Mouse (Mus musculus): ENCODE data around the gene Sh2b3. TPM values are rescaled to one million over a fixed set of nuclear protein-coding genes. Genes with fewer than 3 reads are reported as not detected.

Gene Sh2b3
- total RNA-seq (2014; rRNA removed): 21.5 and 23.8 TPM in 2 replicates
- polyA plus RNA-seq (2015; fragmentation: Nextera tagmentation; extraction: Ambion mirVana): 5.9 and 6.4 TPM in 2 replicates

- Histone ChIP-seq H3K27me3 (ENCODE audit: insufficient read depth, low read length) (peaks cover 14% of the 10 kb centered on the region), H3K4me1 (ENCODE audit: insufficient read depth, low read length) (peaks cover 14% of the 10 kb centered on the region), H3K27ac (ENCODE audit: low read depth, low read length) (peak within 1 kb of the TSS; percentile 32; the same call in 1 of the 2 replicates), H3K4me2 (ENCODE audit: low read depth, low read length, poor library complexity, severe bottlenecking) (peak within 1 kb of the TSS; percentile 94), H3K9ac (replicated peaks; ENCODE audit: low read length, poor library complexity, severe bottlenecking) (peak within 1 kb of the TSS; percentile 69), H3K4me3 (ENCODE audit: low read depth, low read length) (peak within 1 kb of the TSS; percentile 76), H3K36me3 (ENCODE audit: insufficient read depth, low read length) (no peaks in the 10 kb centered on the region), H3K9me3 (ENCODE audit: low read length) (no peaks in the 10 kb centered on the region)
- peak; percentile 34 for TF ChIP-seq CTCF (IDR thresholded peaks at IDR 0.05)
- no peak for DNase-seq (ENCODE audit: low spot score)
- 1% methylated on average over 35 of the region's 35 CpGs for WGBS
- no peak for ATAC-seq (ENCODE audit: low FRiP score)
Observed at GRCm38 (mm10) chr5:121837441-121838340, at the start of gene Sh2b3. Gene Sh2b3 (minus strand): TSS chr5:121837646.

GRCm38 (mm10) chr5:121883356-121883755 lies 45.9 kb upstream of the Sh2b3 start:
- DNase-seq (ENCODE audit: low spot score): no peak
- H3K27ac ChIP-seq (ENCODE audit: low read depth, low read length): no peak overlapping the region
- no peak overlapping the region for H3K4me2 ChIP-seq (ENCODE audit: low read depth, low read length, poor library complexity, severe bottlenecking)
- no peak for TF ChIP-seq CTCF (IDR thresholded peaks at IDR 0.05)
- no peak overlapping the region for H3K9ac ChIP-seq (replicated peaks; ENCODE audit: low read length, poor library complexity, severe bottlenecking)
- no peak overlapping the region for H3K4me3 ChIP-seq (ENCODE audit: low read depth, low read length)
- H3K36me3 ChIP-seq (ENCODE audit: insufficient read depth, low read length): peaks cover 11% of the 10 kb centered on the region
- no peaks in the 10 kb centered on the region for H3K4me1 ChIP-seq (ENCODE audit: insufficient read depth, low read length)
- WGBS: 71% methylated on average over 8 of the region's 8 CpGs
- ATAC-seq (ENCODE audit: low FRiP score): no peak
- no peaks in the 10 kb centered on the region for H3K9me3 ChIP-seq (ENCODE audit: low read length)
- H3K27me3 ChIP-seq (ENCODE audit: insufficient read depth, low read length): no peaks in the 10 kb centered on the region

GRCm38 (mm10) chr5:121879211-121879610 lies 41.8 kb upstream of the Sh2b3 start:
- H3K27me3 ChIP-seq (ENCODE audit: insufficient read depth, low read length): no peaks in the 10 kb centered on the region
- H3K4me2 ChIP-seq (ENCODE audit: low read depth, low read length, poor library complexity, severe bottlenecking): no peak overlapping the region
- WGBS: 69% methylated on average over 6 of the region's 6 CpGs
- H3K4me1 ChIP-seq (ENCODE audit: insufficient read depth, low read length): no peaks in the 10 kb centered on the region
- H3K4me3 ChIP-seq (ENCODE audit: low read depth, low read length): no peak overlapping the region
- H3K36me3 ChIP-seq (ENCODE audit: insufficient read depth, low read length): peaks cover 19% of the 10 kb centered on the region
- H3K9me3 ChIP-seq (ENCODE audit: low read length): no peaks in the 10 kb centered on the region
- H3K27ac ChIP-seq (ENCODE audit: low read depth, low read length): no peak overlapping the region
- no peak overlapping the region for H3K9ac ChIP-seq (replicated peaks; ENCODE audit: low read length, poor library complexity, severe bottlenecking)
- DNase-seq (ENCODE audit: low spot score): no peak
- no peak for ATAC-seq (ENCODE audit: low FRiP score)
- TF ChIP-seq CTCF (IDR thresholded peaks at IDR 0.05): peak; percentile 68

GRCm38 (mm10) chr5:121878703-121879102 lies 41.3 kb upstream of the Sh2b3 start:
- ATAC-seq (ENCODE audit: low FRiP score): no peak
- H3K4me2 ChIP-seq (ENCODE audit: low read depth, low read length, poor library complexity, severe bottlenecking): no peak overlapping the region

GRCm38 (mm10) chr5:121876901-121877300 lies 39.5 kb upstream of the Sh2b3 start:
- no peak overlapping the region for H3K27ac ChIP-seq (ENCODE audit: low read depth, low read length)
- H3K9me3 ChIP-seq (ENCODE audit: low read length): no peaks in the 10 kb centered on the region
- H3K4me2 ChIP-seq (ENCODE audit: low read depth, low read length, poor library complexity, severe bottlenecking): no peak overlapping the region
- DNase-seq (ENCODE audit: low spot score) (no peak), ATAC-seq (ENCODE audit: low FRiP score) (no peak)
- no peak for TF ChIP-seq CTCF (IDR thresholded peaks at IDR 0.05)
- no peak overlapping the region for H3K9ac ChIP-seq (replicated peaks; ENCODE audit: low read length, poor library complexity, severe bottlenecking)
- no peaks in the 10 kb centered on the region for H3K4me1 ChIP-seq (ENCODE audit: insufficient read depth, low read length)
- H3K36me3 ChIP-seq (ENCODE audit: insufficient read depth, low read length): peaks cover 24% of the 10 kb centered on the region
- WGBS: 89% methylated on average over 12 of the region's 12 CpGs
- H3K4me3 ChIP-seq (ENCODE audit: low read depth, low read length): no peak overlapping the region
- H3K27me3 ChIP-seq (ENCODE audit: insufficient read depth, low read length): no peaks in the 10 kb centered on the region

More at GRCm38 (mm10) chr5:121878703-121879102, 41.3 kb upstream of the Sh2b3 start:
- WGBS: 85% methylated on average over 17 of the region's 17 CpGs
- Histone ChIP-seq H3K4me3 (ENCODE audit: low read depth, low read length) (no peak overlapping the region), H3K27me3 (ENCODE audit: insufficient read depth, low read length) (no peaks in the 10 kb centered on the region), H3K27ac (ENCODE audit: low read depth, low read length) (no peak overlapping the region), H3K36me3 (ENCODE audit: insufficient read depth, low read length) (peaks cover 22% of the 10 kb centered on the region), H3K9me3 (ENCODE audit: low read length) (no peaks in the 10 kb centered on the region), H3K4me1 (ENCODE audit: insufficient read depth, low read length) (no peaks in the 10 kb centered on the region), H3K9ac (replicated peaks; ENCODE audit: low read length, poor library complexity, severe bottlenecking) (no peak overlapping the region)
- no peak for TF ChIP-seq CTCF (IDR thresholded peaks at IDR 0.05)
- peak; percentile 40 for DNase-seq (ENCODE audit: low spot score)

GRCm38 (mm10) chr5:121875041-121875440 lies 37.6 kb upstream of the Sh2b3 start:
- Histone ChIP-seq H3K9ac (replicated peaks; ENCODE audit: low read length, poor library complexity, severe bottlenecking) (no peak overlapping the region), H3K36me3 (ENCODE audit: insufficient read depth, low read length) (peaks cover 24% of the 10 kb centered on the region), H3K4me2 (ENCODE audit: low read depth, low read length, poor library complexity, severe bottlenecking) (no peak overlapping the region), H3K4me3 (ENCODE audit: low read depth, low read length) (no peak overlapping the region), H3K27me3 (ENCODE audit: insufficient read depth, low read length) (no peaks in the 10 kb centered on the region), H3K27ac (ENCODE audit: low read depth, low read length) (no peak overlapping the region), H3K9me3 (ENCODE audit: low read length) (no peaks in the 10 kb centered on the region), H3K4me1 (ENCODE audit: insufficient read depth, low read length) (no peaks in the 10 kb centered on the region)
- 95% methylated on average over 12 of the region's 12 CpGs for WGBS
- no peak for TF ChIP-seq CTCF (IDR thresholded peaks at IDR 0.05)
- ATAC-seq (ENCODE audit: low FRiP score) (no peak), DNase-seq (ENCODE audit: low spot score) (no peak)

Data from midbrain, postnatal 0 days (tissue).